In the genomic region with DNA sequence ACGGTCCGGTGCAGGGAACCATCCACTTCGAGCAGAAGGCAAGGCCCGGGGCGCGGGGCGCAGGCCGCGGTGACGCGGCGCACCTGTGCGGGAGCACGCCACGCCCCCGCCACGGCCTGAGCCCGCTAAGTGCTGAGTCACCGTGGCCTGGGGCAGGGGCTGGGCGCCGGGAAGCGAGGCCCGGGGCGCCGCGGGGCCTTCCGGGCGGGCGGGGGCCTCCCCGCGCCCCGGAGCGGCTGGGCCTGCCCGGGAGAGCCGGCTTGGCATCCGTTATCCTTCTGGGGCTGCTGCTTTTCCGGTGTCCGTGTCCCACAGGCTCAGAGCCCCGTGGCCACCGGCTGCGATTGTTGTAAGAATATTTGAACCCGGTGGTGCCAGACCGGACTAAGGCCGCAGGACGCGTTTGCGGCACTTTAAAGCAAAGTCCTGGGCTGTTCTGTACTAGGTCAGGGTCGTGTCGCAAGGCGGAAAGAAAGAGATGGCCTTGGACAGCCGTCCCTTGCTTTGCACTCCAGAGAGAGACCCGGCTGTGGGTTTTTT, we compare ENCODE assay signal across 8 mouse cellular contexts. TPM values are rescaled to one million over a fixed set of nuclear protein-coding genes. Genes with fewer than 3 reads are reported as not detected.
DNase-seq lines count a peak whose midpoint lies in the region; ATAC-seq and TF ChIP-seq lines count a peak whose summit lies in the region.

No protein-coding gene starts in this region.

- peak overlapping the region; percentile 95 for H3K27ac ChIP-seq in layer of hippocampus, adult 2 months
- peak overlapping the region; percentile 66 for H3K27ac ChIP-seq in embryonic fibroblast, embryonic 13.5 days (ENCODE audit: insufficient read depth, low read length)
- H3K27ac ChIP-seq in hindbrain, embryonic 11.5 days (ENCODE audit: low read depth, low read length) = peak overlapping the region; percentile 79
- peak overlapping the region; percentile 93 for H3K27ac ChIP-seq in liver, embryonic 13.5 days
- peak overlapping the region; percentile 95 for H3K27ac ChIP-seq in neural tube, embryonic 15.5 days (replicated peaks)

- TF ChIP-seq CTCF in layer of hippocampus, adult 2 months (conservative IDR thresholded peaks at IDR 0.05) = no peak
- TF ChIP-seq CTCF in embryonic fibroblast, embryonic 13.5 days (IDR thresholded peaks at IDR 0.05; ENCODE audit: borderline replicate concordance, insufficient read depth, low read length) = no peak

- H3K9ac ChIP-seq in hindbrain, embryonic 11.5 days (ENCODE audit: low read depth, low read length) = peak overlapping the region; percentile 83
- H3K9ac ChIP-seq in liver, embryonic 13.5 days = peak overlapping the region; percentile 98
- H3K9ac ChIP-seq in neural tube, embryonic 15.5 days (replicated peaks) = peak overlapping the region; percentile 98

- ATAC-seq in hindbrain, embryonic 11.5 days (ENCODE audit: low FRiP score) = peak; percentile 87
- ATAC-seq in liver, embryonic 13.5 days (ENCODE audit: low read depth) = peak; percentile 84
- ATAC-seq in neural tube, embryonic 15.5 days (ENCODE audit: low FRiP score) = peak; percentile 86

- H3K4me1 ChIP-seq in embryonic fibroblast, embryonic 13.5 days (ENCODE audit: control insufficient read depth, insufficient read depth, low read length) = peaks cover 3% of the 10 kb centered on the region
- peaks cover 4% of the 10 kb centered on the region for H3K4me1 ChIP-seq in hindbrain, embryonic 11.5 days (replicated peaks; ENCODE audit: control insufficient read depth, insufficient read depth, low read length)
- H3K4me1 ChIP-seq in liver, embryonic 13.5 days (replicated peaks) = peaks cover 58% of the 10 kb centered on the region
- H3K4me1 ChIP-seq in neural tube, embryonic 15.5 days = peaks cover 32% of the 10 kb centered on the region

- no peaks in the 10 kb centered on the region for H3K9me3 ChIP-seq in hindbrain, embryonic 11.5 days (ENCODE audit: control insufficient read depth, low read length)
- no peaks in the 10 kb centered on the region for H3K9me3 ChIP-seq in liver, embryonic 13.5 days (replicated peaks)
- no peaks in the 10 kb centered on the region for H3K9me3 ChIP-seq in neural tube, embryonic 15.5 days (replicated peaks)

- peak in 1 of 2 experiments; percentile 21 for DNase-seq in layer of hippocampus, adult 2 months (ENCODE audit: low spot score in 2 of 2)
- DNase-seq in layer of hippocampus, adult 9-10 months (ENCODE audit: low spot score) = no peak
- peak; percentile 90 for DNase-seq in ZHBTc4 (ENCODE audit: low read depth, low spot score)
- DNase-seq in hindbrain, embryonic 11.5 days (ENCODE audit: low spot score) = no peak
- DNase-seq in liver, embryonic 13.5 days = no peak
- no peak for DNase-seq in spleen, postnatal 36 days (ENCODE audit: low spot score in 2 of 2)

- no peaks in the 10 kb centered on the region for H3K27me3 ChIP-seq in hindbrain, embryonic 11.5 days (ENCODE audit: control insufficient read depth, insufficient read depth, low read length)
- H3K27me3 ChIP-seq in liver, embryonic 13.5 days = no peaks in the 10 kb centered on the region
- no peaks in the 10 kb centered on the region for H3K27me3 ChIP-seq in neural tube, embryonic 15.5 days (replicated peaks)

- peaks cover 3% of the 10 kb centered on the region; the same call in 1 of the 2 replicates for H3K36me3 ChIP-seq in hindbrain, embryonic 11.5 days (ENCODE audit: control insufficient read depth, insufficient read depth, low read length)
- H3K36me3 ChIP-seq in liver, embryonic 13.5 days = peaks cover 31% of the 10 kb centered on the region
- peaks cover 20% of the 10 kb centered on the region for H3K36me3 ChIP-seq in neural tube, embryonic 15.5 days

- H3K4me2 ChIP-seq in hindbrain, embryonic 11.5 days (replicated peaks; ENCODE audit: low read depth, low read length) = peak overlapping the region; percentile 70
- H3K4me2 ChIP-seq in liver, embryonic 13.5 days = peak overlapping the region; percentile 87
- peak overlapping the region; percentile 75 for H3K4me2 ChIP-seq in neural tube, embryonic 15.5 days

- no peak for TF ChIP-seq POLR2A in embryonic fibroblast, embryonic 13.5 days (IDR thresholded peaks at IDR 0.05; ENCODE audit: low read depth, low read length)

- peak overlapping the region; percentile 71 for H3K4me3 ChIP-seq in layer of hippocampus, adult 2 months
- peak overlapping the region; percentile 73 for H3K4me3 ChIP-seq in embryonic fibroblast, embryonic 13.5 days (ENCODE audit: insufficient read depth, low read length)
- H3K4me3 ChIP-seq in hindbrain, embryonic 11.5 days (ENCODE audit: low read depth, low read length) = peak overlapping the region; percentile 83
- peak overlapping the region; percentile 94 for H3K4me3 ChIP-seq in liver, embryonic 13.5 days (replicated peaks)
- H3K4me3 ChIP-seq in neural tube, embryonic 15.5 days (replicated peaks) = peak overlapping the region; percentile 82

- under 1% methylated on average over 51 of the region's 52 CpGs for WGBS in hindbrain, embryonic 11.5 days
- under 1% methylated on average over 50 of the region's 52 CpGs for WGBS in liver, embryonic 13.5 days (ENCODE audit: insufficient replicate concordance)
- under 1% methylated on average over 46 of the region's 52 CpGs for WGBS in neural tube, embryonic 15.5 days

RNA-seq across cellular contexts. Expression of a gene that starts 0.4 kb away (rescaled TPM):
- total RNA-seq in layer of hippocampus, adult 2 months (2021) = 100 to 1,000 TPM; 386 to 390 TPM
- 370 and 487 TPM in 2 replicates for polyA plus RNA-seq in embryonic fibroblast, embryonic 13.5 days (2011; ENCODE audit: insufficient read length, low read depth, missing spikeins)
- polyA plus RNA-seq in hindbrain, embryonic 11.5 days (2014; fragmentation: Nextera tagmentation; extraction: Ambion mirVana) = 987 and 1,009 TPM in 2 replicates
- 1,329 and 1,400 TPM in 2 replicates for polyA plus RNA-seq in liver, embryonic 13.5 days (2015; fragmentation: Nextera tagmentation; extraction: Ambion mirVana)
- polyA plus RNA-seq in neural tube, embryonic 15.5 days (2015; fragmentation: Nextera tagmentation; extraction: Ambion mirVana) = 998 TPM in 2 replicates
